Mouse (Mus musculus): ENCODE data around the gene Rbm33. TPM values are rescaled to one million over a fixed set of nuclear protein-coding genes. Genes with fewer than 3 reads are reported as not detected.

The Rbm33 gene
- polyA plus RNA-seq, 1 experiment from 2014 or later, result 9.4 TPM

GRCm38 (mm10) chr5:28398736-28399135 is 81.8 kb downstream of the Rbm33 start:
- Histone ChIP-seq H3K27me3 (ENCODE audit: insufficient read depth, low read length) (no peaks in the 10 kb centered on the region), H3K4me3 (ENCODE audit: low read length) (no peak overlapping the region), H3K4me2 (replicated peaks; ENCODE audit: low read depth, low read length) (no peak overlapping the region), H3K9ac (replicated peaks; ENCODE audit: low read length) (no peak overlapping the region), H3K9me3 (ENCODE audit: low read length) (no peaks in the 10 kb centered on the region), H3K4me1 (ENCODE audit: insufficient read depth, low read length) (peaks cover 4% of the 10 kb centered on the region), H3K27ac (ENCODE audit: low read length) (no peak overlapping the region), H3K36me3 (ENCODE audit: insufficient read depth, low read length) (peaks cover 26% of the 10 kb centered on the region)
- 57% methylated on average over 3 of the region's 3 CpGs for WGBS
- no peak for ATAC-seq (ENCODE audit: low FRiP score, low TSS enrichment)

DNA sequence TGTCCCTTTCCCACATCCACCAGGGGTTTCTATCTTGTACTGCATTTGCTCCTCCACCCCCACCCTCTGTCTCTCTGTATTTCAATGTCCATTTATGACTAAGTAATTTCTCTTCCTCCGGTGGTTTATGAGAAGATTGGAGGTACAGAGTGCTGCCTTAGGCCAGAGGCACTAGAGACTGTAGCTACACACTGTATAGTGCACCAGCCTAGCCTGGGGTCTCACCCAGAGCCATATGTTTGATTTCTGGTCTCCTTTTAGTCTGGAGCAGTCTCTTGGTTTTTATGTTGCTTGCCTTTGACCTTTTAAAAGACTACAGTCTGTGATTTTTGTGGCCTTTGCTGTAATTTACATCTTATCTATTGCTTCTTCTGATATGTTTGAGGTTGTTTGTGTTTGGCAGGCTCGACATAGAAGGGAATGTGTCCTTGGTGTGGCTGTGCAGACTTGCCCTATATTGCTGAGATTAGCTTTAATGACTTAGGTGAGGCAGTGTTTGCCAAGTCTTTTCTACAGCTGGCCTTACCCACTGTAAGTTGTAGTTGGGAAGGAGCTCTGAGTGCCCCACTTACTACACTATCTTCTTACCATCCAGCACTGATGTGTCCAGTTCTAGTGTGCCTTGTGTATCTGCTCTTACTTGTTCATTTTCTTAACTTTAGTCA is 82.7 kb downstream of the Rbm33 start:
- H3K4me1 ChIP-seq (ENCODE audit: insufficient read depth, low read length), result peaks cover 4% of the 10 kb centered on the region
- no peaks in the 10 kb centered on the region for H3K27me3 ChIP-seq (ENCODE audit: insufficient read depth, low read length)
- 79% methylated on average over 2 of the region's 2 CpGs for WGBS
- peaks cover 17% of the 10 kb centered on the region for H3K36me3 ChIP-seq (ENCODE audit: insufficient read depth, low read length)
- no peak overlapping the region for H3K4me3 ChIP-seq (ENCODE audit: low read length)
- H3K27ac ChIP-seq (ENCODE audit: low read length), result no peak overlapping the region
- H3K9ac ChIP-seq (replicated peaks; ENCODE audit: low read length), result no peak overlapping the region
- no peak overlapping the region for H3K4me2 ChIP-seq (replicated peaks; ENCODE audit: low read depth, low read length)
- H3K9me3 ChIP-seq (ENCODE audit: low read length), result no peaks in the 10 kb centered on the region
- no peak for ATAC-seq (ENCODE audit: low FRiP score, low TSS enrichment)

DNA sequence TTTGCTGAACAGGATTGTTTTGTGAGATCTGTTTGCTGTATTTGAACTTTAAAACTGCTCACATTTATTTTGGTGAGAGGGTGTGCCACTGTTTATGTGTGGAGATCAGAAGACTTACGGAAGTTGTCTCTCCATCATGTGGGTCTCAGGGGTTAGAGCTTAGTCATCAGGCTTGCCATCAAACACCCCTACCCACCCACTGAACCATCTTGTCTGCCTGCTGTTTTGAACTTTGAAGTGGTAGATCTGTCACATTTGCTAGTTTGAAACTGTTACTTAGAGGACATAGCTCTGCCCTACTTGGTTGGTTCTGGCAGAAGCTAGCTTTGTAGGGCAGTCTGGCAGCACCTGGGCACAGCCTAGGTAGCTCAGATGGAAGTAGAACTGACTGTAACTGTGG is 85.8 kb downstream of the Rbm33 start:
- WGBS, result 96% methylated on average over 1 of the region's 1 CpGs
- H3K4me3 ChIP-seq (ENCODE audit: low read length), result no peak overlapping the region
- peaks cover 4% of the 10 kb centered on the region for H3K4me1 ChIP-seq (ENCODE audit: insufficient read depth, low read length)
- no peaks in the 10 kb centered on the region for H3K9me3 ChIP-seq (ENCODE audit: low read length)
- H3K36me3 ChIP-seq (ENCODE audit: insufficient read depth, low read length), result peaks cover 10% of the 10 kb centered on the region; the same call in 1 of the 2 replicates
- no peak overlapping the region for H3K27ac ChIP-seq (ENCODE audit: low read length)
- H3K27me3 ChIP-seq (ENCODE audit: insufficient read depth, low read length), result no peaks in the 10 kb centered on the region
- no peak overlapping the region for H3K9ac ChIP-seq (replicated peaks; ENCODE audit: low read length)
- no peak overlapping the region for H3K4me2 ChIP-seq (replicated peaks; ENCODE audit: low read depth, low read length)
- no peak for ATAC-seq (ENCODE audit: low FRiP score, low TSS enrichment)

DNA sequence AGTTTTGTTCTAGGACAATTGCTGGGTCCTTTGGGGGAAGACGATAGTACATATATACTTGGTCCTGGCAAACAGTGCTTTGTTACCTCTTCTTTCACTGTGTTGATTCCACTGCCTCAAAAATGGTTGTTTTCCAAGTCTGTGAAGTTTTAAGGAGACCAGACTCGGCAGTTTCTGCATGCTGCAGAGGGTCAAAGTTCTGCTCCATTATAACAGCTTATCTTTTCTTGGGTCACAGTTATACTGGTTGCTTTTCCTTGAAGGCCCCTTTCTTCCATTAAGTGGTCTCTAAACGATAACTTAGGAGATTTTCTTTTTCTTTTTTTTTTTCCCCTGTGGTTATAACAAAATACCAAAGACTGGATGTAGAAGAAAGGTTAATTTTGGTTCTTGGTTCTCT is 89.7 kb downstream of the Rbm33 start:
- H3K4me2 ChIP-seq (replicated peaks; ENCODE audit: low read depth, low read length), result no peak overlapping the region
- WGBS, result 86% methylated on average over 3 of the region's 3 CpGs
- no peak for ATAC-seq (ENCODE audit: low FRiP score, low TSS enrichment)

GRCm38 (mm10) chr5:28412006-28412685 is 95.2 kb downstream of the Rbm33 start:
- no peak overlapping the region for H3K9ac ChIP-seq (replicated peaks; ENCODE audit: low read length)
- WGBS, result 78% methylated on average over 2 of the region's 2 CpGs
- peaks cover 78% of the 10 kb centered on the region for H3K36me3 ChIP-seq (ENCODE audit: insufficient read depth, low read length)
- H3K9me3 ChIP-seq (ENCODE audit: low read length), result no peaks in the 10 kb centered on the region
- no peak for ATAC-seq (ENCODE audit: low FRiP score, low TSS enrichment)
- H3K27ac ChIP-seq (ENCODE audit: low read length), result no peak overlapping the region
- H3K4me1 ChIP-seq (ENCODE audit: insufficient read depth, low read length), result no peaks in the 10 kb centered on the region
- no peaks in the 10 kb centered on the region for H3K27me3 ChIP-seq (ENCODE audit: insufficient read depth, low read length)
- H3K4me3 ChIP-seq (ENCODE audit: low read length), result no peak overlapping the region
- H3K4me2 ChIP-seq (replicated peaks; ENCODE audit: low read depth, low read length), result no peak overlapping the region

More for the DNA sequence above, 89.7 kb downstream of the Rbm33 start:
- Histone ChIP-seq H3K36me3 (ENCODE audit: insufficient read depth, low read length) (peaks cover 27% of the 10 kb centered on the region), H3K4me3 (ENCODE audit: low read length) (no peak overlapping the region), H3K4me1 (ENCODE audit: insufficient read depth, low read length) (no peaks in the 10 kb centered on the region), H3K9me3 (ENCODE audit: low read length) (no peaks in the 10 kb centered on the region), H3K27me3 (ENCODE audit: insufficient read depth, low read length) (no peaks in the 10 kb centered on the region), H3K27ac (ENCODE audit: low read length) (no peak overlapping the region), H3K9ac (replicated peaks; ENCODE audit: low read length) (no peak overlapping the region)

- H3K4me3 ChIP-seq (ENCODE audit: low read length), result no peak overlapping the region
- no peaks in the 10 kb centered on the region for H3K4me1 ChIP-seq (ENCODE audit: insufficient read depth, low read length)
- no peaks in the 10 kb centered on the region for H3K27me3 ChIP-seq (ENCODE audit: insufficient read depth, low read length)
- WGBS, result 89% methylated on average over 5 of the region's 5 CpGs
- H3K9me3 ChIP-seq (ENCODE audit: low read length), result no peaks in the 10 kb centered on the region
- H3K4me2 ChIP-seq (replicated peaks; ENCODE audit: low read depth, low read length), result no peak overlapping the region
- no peak for ATAC-seq (ENCODE audit: low FRiP score, low TSS enrichment)
- no peak overlapping the region for H3K9ac ChIP-seq (replicated peaks; ENCODE audit: low read length)
- H3K36me3 ChIP-seq (ENCODE audit: insufficient read depth, low read length), result peaks cover 85% of the 10 kb centered on the region
- H3K27ac ChIP-seq (ENCODE audit: low read length), result no peak overlapping the region
These were observed 96.6 kb downstream of the Rbm33 start for GRCm38 (mm10) chr5:28413533-28413932.

- Histone ChIP-seq H3K27ac (ENCODE audit: low read length) (no peak overlapping the region), H3K4me2 (replicated peaks; ENCODE audit: low read depth, low read length) (no peak overlapping the region), H3K36me3 (ENCODE audit: insufficient read depth, low read length) (peaks cover 86% of the 10 kb centered on the region), H3K4me3 (ENCODE audit: low read length) (no peak overlapping the region), H3K27me3 (ENCODE audit: insufficient read depth, low read length) (no peaks in the 10 kb centered on the region), H3K4me1 (ENCODE audit: insufficient read depth, low read length) (no peaks in the 10 kb centered on the region), H3K9ac (replicated peaks; ENCODE audit: low read length) (no peak overlapping the region), H3K9me3 (ENCODE audit: low read length) (no peaks in the 10 kb centered on the region)
- ATAC-seq (ENCODE audit: low FRiP score, low TSS enrichment), result no peak
- WGBS, result 97% methylated on average over 3 of the region's 3 CpGs
These were observed 97.2 kb downstream of the Rbm33 start for GRCm38 (mm10) chr5:28414076-28414475.

GRCm38 (mm10) chr5:28416029-28416428 is 99.1 kb downstream of the Rbm33 start:
- peaks cover 82% of the 10 kb centered on the region for H3K36me3 ChIP-seq (ENCODE audit: insufficient read depth, low read length)
- no peaks in the 10 kb centered on the region for H3K27me3 ChIP-seq (ENCODE audit: insufficient read depth, low read length)
- no peak overlapping the region for H3K4me3 ChIP-seq (ENCODE audit: low read length)
- H3K27ac ChIP-seq (ENCODE audit: low read length), result no peak overlapping the region
- H3K4me2 ChIP-seq (replicated peaks; ENCODE audit: low read depth, low read length), result no peak overlapping the region
- no peak overlapping the region for H3K9ac ChIP-seq (replicated peaks; ENCODE audit: low read length)
- no peak for ATAC-seq (ENCODE audit: low FRiP score, low TSS enrichment)
- no peaks in the 10 kb centered on the region for H3K4me1 ChIP-seq (ENCODE audit: insufficient read depth, low read length)
- no peaks in the 10 kb centered on the region for H3K9me3 ChIP-seq (ENCODE audit: low read length)

DNA sequence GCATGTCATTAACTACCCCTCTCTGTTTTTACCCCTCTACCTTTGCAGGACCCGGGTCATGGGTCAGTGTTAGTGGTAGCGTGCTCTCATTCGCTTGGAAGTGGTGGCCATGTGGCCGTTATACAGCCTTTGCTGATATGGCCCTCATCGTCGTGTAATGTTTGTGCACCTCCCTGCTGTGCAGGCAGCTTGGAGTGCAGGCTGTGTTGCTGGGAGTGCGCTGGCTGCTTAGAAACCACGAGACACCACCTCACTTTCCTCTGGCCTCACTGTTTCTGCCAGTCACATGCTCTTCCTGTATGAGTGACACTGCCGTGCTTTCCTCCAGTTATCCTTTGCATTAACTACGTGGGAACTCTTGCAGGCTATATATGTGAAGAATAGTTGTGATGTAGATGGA is 101.8 kb downstream of the Rbm33 start:
- Histone ChIP-seq H3K4me3 (ENCODE audit: low read length) (no peak overlapping the region), H3K27me3 (ENCODE audit: insufficient read depth, low read length) (no peaks in the 10 kb centered on the region), H3K9me3 (ENCODE audit: low read length) (no peaks in the 10 kb centered on the region), H3K27ac (ENCODE audit: low read length) (no peak overlapping the region), H3K36me3 (ENCODE audit: insufficient read depth, low read length) (peaks cover 56% of the 10 kb centered on the region), H3K9ac (replicated peaks; ENCODE audit: low read length) (no peak overlapping the region), H3K4me1 (ENCODE audit: insufficient read depth, low read length) (no peaks in the 10 kb centered on the region), H3K4me2 (replicated peaks; ENCODE audit: low read depth, low read length) (no peak overlapping the region)
- no peak for ATAC-seq (ENCODE audit: low FRiP score, low TSS enrichment)
- WGBS, result 88% methylated on average over 10 of the region's 10 CpGs

DNA sequence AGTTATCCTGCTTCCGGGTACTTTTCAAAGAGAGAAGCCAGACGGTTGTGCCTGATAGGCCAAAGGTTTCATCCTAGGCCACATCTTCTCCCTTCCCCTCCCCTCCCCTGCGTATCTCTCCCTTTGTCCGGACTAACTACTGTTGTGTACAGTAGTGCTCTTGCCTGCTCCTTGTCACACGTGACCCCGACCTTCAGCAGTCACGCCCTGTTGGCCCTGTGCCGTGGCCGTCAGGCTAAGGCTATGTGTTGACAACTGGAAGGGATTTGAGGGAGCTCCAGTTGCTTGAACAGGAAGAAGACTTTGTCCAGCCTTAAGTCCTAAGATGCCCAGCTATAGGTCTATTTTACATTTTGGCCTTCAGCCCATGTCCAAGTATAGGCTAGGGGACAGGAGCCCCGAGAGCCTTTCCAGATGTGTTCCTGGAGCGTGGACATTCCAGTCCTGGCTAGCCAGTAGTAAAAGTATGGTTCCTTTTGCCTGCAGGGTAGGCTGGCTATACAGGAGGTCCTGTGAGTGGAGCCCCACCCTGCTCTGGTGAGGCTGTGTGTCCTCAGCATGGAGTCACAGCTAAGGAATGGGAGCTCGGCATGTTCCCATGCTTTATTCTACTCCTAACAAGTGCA is 102.8 kb downstream of the Rbm33 start:
- Histone ChIP-seq H3K27ac (ENCODE audit: low read length) (no peak overlapping the region), H3K4me1 (ENCODE audit: insufficient read depth, low read length) (no peaks in the 10 kb centered on the region), H3K36me3 (ENCODE audit: insufficient read depth, low read length) (peaks cover 46% of the 10 kb centered on the region), H3K27me3 (ENCODE audit: insufficient read depth, low read length) (no peaks in the 10 kb centered on the region), H3K9ac (replicated peaks; ENCODE audit: low read length) (no peak overlapping the region), H3K4me2 (replicated peaks; ENCODE audit: low read depth, low read length) (no peak overlapping the region), H3K9me3 (ENCODE audit: low read length) (no peaks in the 10 kb centered on the region), H3K4me3 (ENCODE audit: low read length) (no peak overlapping the region)
- 77% methylated on average over 12 of the region's 12 CpGs for whole genome bisulfite sequencing
- peak; percentile 64 for ATAC-seq (ENCODE audit: low FRiP score, low TSS enrichment)

Measured in kidney, embryonic 16.5 days (tissue).